Mouse (Mus musculus): ENCODE results near the gene Apoa1. TPM values are rescaled to one million over a fixed set of nuclear protein-coding genes. Genes with fewer than 3 reads are reported as not detected.

Apoa1 gene
- polyA plus RNA-seq, 1 experiment from 2014 or later = 3.7 TPM

- no peak overlapping the region for H3K4me3 ChIP-seq (ENCODE audit: low read depth, low read length)
- no peaks in the 10 kb centered on the region for H3K27me3 ChIP-seq (replicated peaks; ENCODE audit: insufficient read depth, low read length)
- H3K9me3 ChIP-seq (ENCODE audit: low read length) = no peaks in the 10 kb centered on the region
- H3K4me2 ChIP-seq (replicated peaks; ENCODE audit: low read depth, low read length) = no peak overlapping the region
- WGBS = 85% methylated on average over 9 of the region's 9 CpGs
- TF ChIP-seq CTCF (IDR thresholded peaks at IDR 0.05) = no peak
- no peak for TF ChIP-seq EP300 (IDR thresholded peaks at IDR 0.05)
- no peak overlapping the region for H3K27ac ChIP-seq (ENCODE audit: low read length)
- peaks cover 33% of the 10 kb centered on the region for H3K36me3 ChIP-seq (ENCODE audit: insufficient read depth, low read length)
- no peak overlapping the region for H3K9ac ChIP-seq (replicated peaks; ENCODE audit: low read depth)
- no peak for DNase-seq (ENCODE audit: low spot score)
- no peaks in the 10 kb centered on the region for H3K4me1 ChIP-seq (ENCODE audit: insufficient read depth, low read depth, low read length)
- no peak for ATAC-seq
Observed at GRCm38 (mm10) chr9:46198461-46198860, 29.9 kb upstream of the Apoa1 start.

GRCm38 (mm10) chr9:46198936-46199335 lies 29.4 kb upstream of the Apoa1 start:
- H3K4me3 ChIP-seq (ENCODE audit: low read depth, low read length) = no peak overlapping the region
- no peak for ATAC-seq
- no peak for DNase-seq (ENCODE audit: low spot score)
- TF ChIP-seq EP300 (IDR thresholded peaks at IDR 0.05) = no peak
- TF ChIP-seq CTCF (IDR thresholded peaks at IDR 0.05) = no peak
- H3K36me3 ChIP-seq (ENCODE audit: insufficient read depth, low read length) = peaks cover 33% of the 10 kb centered on the region
- H3K9ac ChIP-seq (replicated peaks; ENCODE audit: low read depth) = no peak overlapping the region
- no peak overlapping the region for H3K27ac ChIP-seq (ENCODE audit: low read length)
- H3K9me3 ChIP-seq (ENCODE audit: low read length) = no peaks in the 10 kb centered on the region
- WGBS = 78% methylated on average over 7 of the region's 7 CpGs
- H3K27me3 ChIP-seq (replicated peaks; ENCODE audit: insufficient read depth, low read length) = no peaks in the 10 kb centered on the region
- H3K4me2 ChIP-seq (replicated peaks; ENCODE audit: low read depth, low read length) = no peak overlapping the region
- no peaks in the 10 kb centered on the region for H3K4me1 ChIP-seq (ENCODE audit: insufficient read depth, low read depth, low read length)

GRCm38 (mm10) chr9:46199609-46200008 lies 28.8 kb upstream of the Apoa1 start:
- peaks cover 38% of the 10 kb centered on the region for H3K36me3 ChIP-seq (ENCODE audit: insufficient read depth, low read length)
- no peak overlapping the region for H3K9ac ChIP-seq (replicated peaks; ENCODE audit: low read depth)
- 79% methylated on average over 2 of the region's 2 CpGs for WGBS
- H3K9me3 ChIP-seq (ENCODE audit: low read length) = no peaks in the 10 kb centered on the region
- no peaks in the 10 kb centered on the region for H3K4me1 ChIP-seq (ENCODE audit: insufficient read depth, low read depth, low read length)
- DNase-seq (ENCODE audit: low spot score) = no peak
- TF ChIP-seq CTCF (IDR thresholded peaks at IDR 0.05) (no peak), EP300 (IDR thresholded peaks at IDR 0.05) (no peak)
- H3K27ac ChIP-seq (ENCODE audit: low read length) = no peak overlapping the region
- H3K27me3 ChIP-seq (replicated peaks; ENCODE audit: insufficient read depth, low read length) = no peaks in the 10 kb centered on the region
- no peak overlapping the region for H3K4me3 ChIP-seq (ENCODE audit: low read depth, low read length)
- no peak for ATAC-seq
- H3K4me2 ChIP-seq (replicated peaks; ENCODE audit: low read depth, low read length) = no peak overlapping the region

GRCm38 (mm10) chr9:46206834-46207500 lies 21.4 kb upstream of the Apoa1 start:
- ATAC-seq (peak; percentile 33), DNase-seq (ENCODE audit: low spot score) (no peak)

GRCm38 (mm10) chr9:46207501-46207869 lies 20.9 kb upstream of the Apoa1 start:
- H3K9me3 ChIP-seq (ENCODE audit: low read length) = no peaks in the 10 kb centered on the region
- no peaks in the 10 kb centered on the region for H3K4me1 ChIP-seq (ENCODE audit: insufficient read depth, low read depth, low read length)
- peaks cover 40% of the 10 kb centered on the region for H3K36me3 ChIP-seq (ENCODE audit: insufficient read depth, low read length)
- WGBS = 51% methylated on average over 6 of the region's 6 CpGs
- DNase-seq (ENCODE audit: low spot score) (no peak), ATAC-seq (no peak; the same call in 1 of the 2 replicates)
- TF ChIP-seq CTCF (IDR thresholded peaks at IDR 0.05) = no peak
- no peak for TF ChIP-seq EP300 (IDR thresholded peaks at IDR 0.05)
- no peaks in the 10 kb centered on the region for H3K27me3 ChIP-seq (replicated peaks; ENCODE audit: insufficient read depth, low read length)
- H3K27ac ChIP-seq (ENCODE audit: low read length) = no peak overlapping the region
- no peak overlapping the region for H3K4me3 ChIP-seq (ENCODE audit: low read depth, low read length)
- H3K4me2 ChIP-seq (replicated peaks; ENCODE audit: low read depth, low read length) = no peak overlapping the region
- no peak overlapping the region for H3K9ac ChIP-seq (replicated peaks; ENCODE audit: low read depth)

More at GRCm38 (mm10) chr9:46206834-46207500, 21.4 kb upstream of the Apoa1 start:
- Histone ChIP-seq H3K9ac (replicated peaks; ENCODE audit: low read depth) (no peak overlapping the region), H3K4me3 (ENCODE audit: low read depth, low read length) (no peak overlapping the region), H3K27ac (ENCODE audit: low read length) (no peak overlapping the region), H3K27me3 (replicated peaks; ENCODE audit: insufficient read depth, low read length) (no peaks in the 10 kb centered on the region), H3K36me3 (ENCODE audit: insufficient read depth, low read length) (peaks cover 38% of the 10 kb centered on the region), H3K4me1 (ENCODE audit: insufficient read depth, low read depth, low read length) (no peaks in the 10 kb centered on the region), H3K9me3 (ENCODE audit: low read length) (no peaks in the 10 kb centered on the region), H3K4me2 (replicated peaks; ENCODE audit: low read depth, low read length) (no peak overlapping the region)
- 47% methylated on average over 10 of the region's 10 CpGs for WGBS
- no peak for TF ChIP-seq CTCF (IDR thresholded peaks at IDR 0.05)
- TF ChIP-seq EP300 (IDR thresholded peaks at IDR 0.05) = no peak

- Histone ChIP-seq H3K27ac (ENCODE audit: low read length) (no peak overlapping the region), H3K4me2 (replicated peaks; ENCODE audit: low read depth, low read length) (no peak overlapping the region), H3K36me3 (ENCODE audit: insufficient read depth, low read length) (peaks cover 35% of the 10 kb centered on the region), H3K27me3 (replicated peaks; ENCODE audit: insufficient read depth, low read length) (no peaks in the 10 kb centered on the region), H3K9ac (replicated peaks; ENCODE audit: low read depth) (no peak overlapping the region), H3K9me3 (ENCODE audit: low read length) (no peaks in the 10 kb centered on the region), H3K4me3 (ENCODE audit: low read depth, low read length) (no peak overlapping the region), H3K4me1 (ENCODE audit: insufficient read depth, low read depth, low read length) (no peaks in the 10 kb centered on the region)
- WGBS = 85% methylated on average over 13 of the region's 13 CpGs
- DNase-seq (ENCODE audit: low spot score) = no peak
- TF ChIP-seq CTCF (IDR thresholded peaks at IDR 0.05) (no peak), EP300 (IDR thresholded peaks at IDR 0.05) (no peak)
- ATAC-seq = no peak
Observed at GRCm38 (mm10) chr9:46208401-46208974, 19.9 kb upstream of the Apoa1 start.
